Mouse (Mus musculus): ENCODE data around the gene Abca4.

The Abca4 gene

GRCm38 (mm10) chr3:122170621-122171309 is 126.5 kb downstream of the Abca4 start:
- DNase-seq (ENCODE audit: low spot score in 2 of 2) = no peak

- no peak for DNase-seq (ENCODE audit: low spot score in 2 of 2)
Measured at GRCm38 (mm10) chr3:122173526-122174150, 129.4 kb downstream of the Abca4 start.

GRCm38 (mm10) chr3:122176018-122176417 is 131.8 kb downstream of the Abca4 start:
- no peak for DNase-seq (ENCODE audit: low spot score in 2 of 2)

- DNase-seq (ENCODE audit: low spot score in 2 of 2) = no peak
Measured at GRCm38 (mm10) chr3:122176706-122177390, 132.6 kb downstream of the Abca4 start.

- DNase-seq (ENCODE audit: low spot score in 2 of 2) = no peak
Measured at GRCm38 (mm10) chr3:122184109-122184508, 139.9 kb downstream of the Abca4 start.

- no peak for DNase-seq (ENCODE audit: low spot score in 2 of 2)
Measured at GRCm38 (mm10) chr3:122186975-122187374, 142.7 kb downstream of the Abca4 start.

- no peak for DNase-seq (ENCODE audit: low spot score in 2 of 2)
Measured at GRCm38 (mm10) chr3:122196621-122197298, 152.5 kb downstream of the Abca4 start.

GRCm38 (mm10) chr3:122198532-122198931 is 154.3 kb downstream of the Abca4 start:
- no peak for DNase-seq (ENCODE audit: low spot score in 2 of 2)

GRCm38 (mm10) chr3:122198966-122199381 is 154.7 kb downstream of the Abca4 start:
- no peak for DNase-seq (ENCODE audit: low spot score in 2 of 2)

- no peak for DNase-seq (ENCODE audit: low spot score in 2 of 2)
Measured at GRCm38 (mm10) chr3:122199600-122199999, 155.4 kb downstream of the Abca4 start.

- no peak for DNase-seq (ENCODE audit: low spot score in 2 of 2)
Measured at GRCm38 (mm10) chr3:122200017-122200416, 155.8 kb downstream of the Abca4 start.

- DNase-seq (ENCODE audit: low spot score in 2 of 2) = no peak
Measured at GRCm38 (mm10) chr3:122200447-122200846, 156.2 kb downstream of the Abca4 start.

GRCm38 (mm10) chr3:122202307-122202732 is 158.1 kb downstream of the Abca4 start:
- no peak for DNase-seq (ENCODE audit: low spot score in 2 of 2)

- DNase-seq (ENCODE audit: low spot score in 2 of 2) = no peak
Measured at GRCm38 (mm10) chr3:122203675-122204329, 159.6 kb downstream of the Abca4 start.

- DNase-seq (ENCODE audit: low spot score in 2 of 2) = no peak
Measured at GRCm38 (mm10) chr3:122205753-122206152, 161.5 kb downstream of the Abca4 start.

- no peak for DNase-seq (ENCODE audit: low spot score in 2 of 2)
Measured at GRCm38 (mm10) chr3:122206279-122207070, 162.2 kb downstream of the Abca4 start.

- DNase-seq (ENCODE audit: low spot score in 2 of 2) = no peak
Measured at GRCm38 (mm10) chr3:122207766-122208165, 163.5 kb downstream of the Abca4 start.

GRCm38 (mm10) chr3:122208296-122209225 is 164.3 kb downstream of the Abca4 start:
- DNase-seq (ENCODE audit: low spot score in 2 of 2) = no peak

GRCm38 (mm10) chr3:122209511-122209910 is 165.3 kb downstream of the Abca4 start:
- no peak for DNase-seq (ENCODE audit: low spot score in 2 of 2)

GRCm38 (mm10) chr3:122210434-122210833 is 166.2 kb downstream of the Abca4 start:
- DNase-seq (ENCODE audit: low spot score in 2 of 2) = no peak
